Mouse (Mus musculus): ENCODE results near the gene Mrpl4.

Mrpl4 gene

GRCm38 (mm10) chr9:21017177-21017575 lies 14.6 kb downstream of the Mrpl4 start:
- no peak for DNase-seq (ENCODE audit: low read depth, low spot score)

GRCm38 (mm10) chr9:21018600-21018999 lies 16.1 kb downstream of the Mrpl4 start:
- DNase-seq (ENCODE audit: low read depth, low spot score) = no peak

DNA sequence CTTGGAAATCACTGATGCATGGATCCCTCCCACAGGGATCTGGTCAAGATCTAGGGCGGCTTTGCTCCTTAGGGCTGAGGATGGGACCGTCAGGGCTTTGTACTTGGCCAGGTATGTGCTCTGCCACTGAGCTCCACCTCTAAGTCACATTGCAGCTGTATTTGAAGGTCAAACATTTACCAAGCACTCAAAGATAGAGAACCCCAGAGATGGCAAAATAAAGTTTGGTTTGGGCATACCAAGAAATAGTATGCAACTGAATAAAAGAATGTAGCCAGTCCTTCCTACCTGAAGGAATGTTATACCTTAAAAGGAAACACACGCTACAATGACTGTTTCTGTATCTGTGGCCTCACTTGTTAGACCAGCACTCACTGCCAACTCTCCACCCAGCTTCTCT lies 18.8 kb downstream of the Mrpl4 start:
- DNase-seq (ENCODE audit: low read depth, low spot score) = no peak

GRCm38 (mm10) chr9:21022288-21022687 lies 19.8 kb downstream of the Mrpl4 start:
- DNase-seq (ENCODE audit: low read depth, low spot score) = no peak

DNA sequence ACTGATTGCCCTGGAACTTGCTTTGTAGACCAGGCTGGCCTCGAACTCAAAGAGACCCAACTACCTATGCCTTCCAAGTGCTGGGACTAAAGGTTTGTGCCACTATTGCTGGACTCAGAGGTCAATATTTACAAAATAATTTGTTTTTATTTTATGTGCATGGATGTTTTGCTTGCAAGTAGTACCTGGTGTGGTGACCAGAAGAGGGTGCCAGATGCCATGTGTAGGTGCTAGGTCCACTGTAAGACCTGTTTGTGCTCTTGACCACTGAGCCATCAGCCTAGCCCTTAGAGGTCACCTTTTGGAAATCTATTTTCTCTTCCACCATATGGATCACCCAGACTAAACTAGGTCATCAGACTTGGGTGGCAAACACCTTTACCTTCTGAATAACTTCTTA lies 20.2 kb downstream of the Mrpl4 start:
- no peak for DNase-seq (ENCODE audit: low read depth, low spot score)

DNA sequence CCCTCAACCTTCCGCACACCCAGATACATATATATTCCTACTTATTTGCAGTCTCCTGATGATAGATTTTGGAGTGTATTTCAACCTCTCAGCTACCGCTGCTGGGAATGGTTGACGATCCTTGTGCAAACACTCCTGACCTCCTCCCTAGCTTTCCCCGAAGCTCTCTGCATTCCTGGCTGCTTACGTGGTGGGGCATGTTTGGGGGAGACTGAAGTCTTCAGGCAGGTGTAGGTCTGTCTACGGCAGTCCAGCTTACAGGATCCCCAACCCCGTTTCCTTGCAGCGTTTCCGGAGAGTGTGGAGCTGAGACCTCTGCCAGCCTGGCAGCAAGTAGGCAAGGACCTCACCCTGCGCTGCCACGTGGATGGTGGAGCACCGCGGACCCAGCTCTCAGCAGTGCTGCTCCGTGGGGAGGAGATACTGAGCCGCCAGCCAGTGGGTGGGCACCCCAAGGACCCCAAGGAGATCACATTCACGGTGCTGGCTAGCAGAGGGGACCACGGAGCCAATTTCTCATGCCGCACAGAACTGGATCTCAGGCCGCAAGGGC lies 22.8 kb downstream of the Mrpl4 start:
- DNase-seq (ENCODE audit: low read depth, low spot score) = no peak

GRCm38 (mm10) chr9:21026849-21027248 lies 24.3 kb downstream of the Mrpl4 start:
- no peak for DNase-seq (ENCODE audit: low read depth, low spot score)

DNA sequence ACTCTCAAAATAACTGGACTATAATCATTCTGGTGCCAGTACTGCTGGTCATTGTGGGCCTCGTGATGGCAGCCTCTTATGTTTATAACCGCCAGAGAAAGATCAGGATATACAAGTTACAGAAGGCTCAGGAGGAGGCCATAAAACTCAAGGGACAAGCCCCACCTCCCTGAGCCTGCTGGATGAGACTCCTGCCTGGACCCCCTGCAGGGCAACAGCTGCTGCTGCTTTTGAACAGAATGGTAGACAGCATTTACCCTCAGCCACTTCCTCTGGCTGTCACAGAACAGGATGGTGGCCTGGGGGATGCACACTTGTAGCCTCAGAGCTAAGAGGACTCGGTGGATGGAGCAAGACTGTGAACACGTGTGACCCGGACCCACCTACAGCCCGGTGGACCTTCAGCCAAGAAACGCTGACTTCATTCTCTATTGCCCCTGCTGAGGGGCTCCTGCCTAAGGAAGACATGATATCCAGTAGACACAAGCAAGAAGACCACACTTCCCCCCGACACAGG lies 25.3 kb downstream of the Mrpl4 start:
- no peak for DNase-seq (ENCODE audit: low read depth, low spot score)

- no peak for DNase-seq (ENCODE audit: low read depth, low spot score)
Observed at GRCm38 (mm10) chr9:21028560-21029110, 26.1 kb downstream of the Mrpl4 start.

- DNase-seq (ENCODE audit: low read depth, low spot score) = peak; percentile 85
Observed at GRCm38 (mm10) chr9:21029291-21030054, 26.9 kb downstream of the Mrpl4 start, which contains the start of gene Icam4. Gene Icam4 (plus strand): TSS chr9:21029373.

- DNase-seq (ENCODE audit: low read depth, low spot score) = peak; percentile 43
Observed at GRCm38 (mm10) chr9:21030055-21030600, 27.6 kb downstream of the Mrpl4 start.

GRCm38 (mm10) chr9:21030781-21031250 lies 28.3 kb downstream of the Mrpl4 start:
- DNase-seq (ENCODE audit: low read depth, low spot score) = peak; percentile 97

DNA sequence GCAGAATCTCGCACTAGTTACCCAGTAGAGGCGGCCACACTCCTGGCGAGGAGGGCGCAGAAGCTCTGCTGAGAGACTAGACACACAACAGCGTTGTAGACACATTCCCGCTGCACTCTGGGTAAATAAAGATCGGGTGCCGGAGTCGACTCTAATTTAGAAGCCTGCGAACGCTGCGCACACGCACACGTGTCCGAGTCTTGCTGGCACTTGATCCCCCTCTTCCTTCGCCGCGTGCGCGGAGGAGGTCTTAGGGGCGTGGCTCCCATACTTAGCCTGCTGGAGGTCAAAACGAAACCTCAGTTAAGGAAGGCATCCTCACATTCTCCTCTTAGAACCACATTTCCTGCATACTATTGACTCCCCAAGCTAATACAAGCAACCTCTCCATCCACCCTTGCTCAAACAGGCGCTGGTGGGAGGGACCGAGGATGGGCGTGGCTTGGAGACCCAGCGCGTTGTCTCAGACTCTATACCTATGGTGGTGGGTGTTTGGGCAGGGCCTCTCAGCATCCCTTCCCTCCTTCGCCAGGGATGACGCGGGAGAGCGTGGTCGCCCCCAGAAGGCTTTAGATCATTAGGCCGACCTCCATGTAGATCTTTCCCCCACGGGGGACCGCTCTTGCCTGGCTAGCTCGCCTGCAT lies 28.8 kb downstream of the Mrpl4 start:
- DNase-seq (ENCODE audit: low read depth, low spot score) = peak; percentile 84

GRCm38 (mm10) chr9:21031896-21032351 lies 29.4 kb downstream of the Mrpl4 start, which contains the start of gene Icam5:
Gene Icam5 (plus strand): TSS chr9:21032073.
- DNase-seq (ENCODE audit: low read depth, low spot score) = peak; percentile 71

DNA sequence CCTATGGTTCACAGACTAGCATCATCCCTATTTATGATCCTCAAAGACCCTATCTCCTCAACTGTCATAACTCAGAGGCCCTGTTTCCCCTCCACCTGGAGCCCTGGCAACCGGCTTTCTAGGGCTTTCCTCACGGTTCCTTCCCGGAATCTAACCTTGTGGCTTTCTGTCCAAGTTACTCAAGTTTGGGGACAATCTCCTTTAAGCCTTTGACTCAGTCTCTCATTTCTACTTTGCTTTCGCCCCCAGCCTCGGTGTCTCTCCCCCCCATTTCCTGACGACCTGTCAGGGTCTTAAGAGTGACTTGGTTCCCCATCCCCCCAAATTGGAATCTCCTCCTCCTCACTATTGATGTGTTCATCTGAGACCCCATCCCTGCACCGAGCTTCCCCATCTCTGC lies 30.0 kb downstream of the Mrpl4 start:
- no peak for DNase-seq (ENCODE audit: low read depth, low spot score)

DNA sequence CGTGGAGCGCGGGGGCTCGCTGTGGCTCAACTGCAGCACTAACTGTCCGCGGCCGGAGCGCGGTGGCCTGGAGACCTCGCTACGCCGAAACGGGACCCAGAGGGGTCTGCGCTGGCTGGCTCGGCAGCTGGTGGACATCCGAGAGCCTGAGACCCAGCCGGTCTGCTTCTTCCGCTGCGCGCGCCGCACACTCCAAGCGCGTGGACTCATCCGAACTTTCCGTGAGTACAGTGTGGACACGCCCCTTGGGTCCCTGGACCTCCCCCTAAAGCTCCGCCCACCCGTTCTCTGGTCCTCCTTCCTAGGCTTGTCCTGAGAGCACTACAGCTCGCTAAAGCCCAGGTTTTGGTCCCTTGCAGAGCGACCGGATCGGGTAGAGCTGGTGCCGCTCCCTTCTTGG lies 30.6 kb downstream of the Mrpl4 start:
- peak; percentile 92 for DNase-seq (ENCODE audit: low read depth, low spot score)

DNA sequence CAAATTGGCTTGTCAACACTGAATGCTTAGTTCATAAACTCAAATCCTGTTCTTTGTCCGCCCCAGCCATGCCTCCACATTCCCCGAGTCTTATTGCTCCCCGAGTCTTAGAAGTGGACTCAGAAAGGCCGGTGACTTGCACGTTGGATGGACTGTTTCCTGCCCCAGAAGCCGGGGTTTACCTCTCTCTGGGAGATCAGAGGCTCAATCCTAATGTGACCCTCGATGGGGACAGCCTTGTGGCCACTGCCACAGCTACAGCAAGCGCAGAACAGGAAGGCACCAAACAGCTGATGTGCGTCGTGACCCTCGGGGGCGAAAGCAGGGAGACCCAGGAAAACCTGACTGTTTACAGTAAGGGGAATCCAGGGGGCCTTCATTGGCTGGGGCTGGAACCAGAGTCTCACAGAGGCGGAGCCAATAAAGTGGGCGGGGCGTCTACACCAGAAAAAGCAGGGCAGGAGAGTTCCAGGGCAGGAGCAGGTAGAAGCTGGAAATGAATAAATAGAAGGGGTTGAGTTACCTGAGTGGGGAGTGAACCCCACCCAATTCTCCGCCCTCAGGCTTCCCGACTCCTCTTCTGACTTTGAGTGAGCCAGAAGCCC lies 32.0 kb downstream of the Mrpl4 start:
- peak; percentile 49 for DNase-seq (ENCODE audit: low read depth, low spot score)

DNA sequence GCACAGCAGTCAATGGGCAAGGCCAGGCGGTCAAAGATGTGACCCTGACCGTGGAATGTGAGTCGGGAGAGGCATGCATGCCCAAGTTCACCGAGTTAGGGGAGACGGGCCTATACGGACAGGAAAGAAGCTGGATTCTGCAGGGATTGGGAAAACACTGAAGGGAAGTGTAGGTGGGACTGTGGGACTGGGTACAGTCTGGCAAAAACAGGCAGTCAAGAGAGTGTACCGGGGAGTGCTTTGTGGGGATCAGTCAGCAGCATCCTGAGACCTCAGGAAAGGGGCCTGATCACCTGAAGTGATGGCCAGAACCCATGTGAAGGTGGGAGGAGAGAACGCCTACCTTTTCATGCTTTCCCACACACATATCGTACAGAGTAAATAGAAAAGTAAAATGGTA lies 33.0 kb downstream of the Mrpl4 start:
- no peak for DNase-seq (ENCODE audit: low read depth, low spot score)

- no peak for DNase-seq (ENCODE audit: low read depth, low spot score)
Observed at GRCm38 (mm10) chr9:21036161-21036560, 33.6 kb downstream of the Mrpl4 start.

DNA sequence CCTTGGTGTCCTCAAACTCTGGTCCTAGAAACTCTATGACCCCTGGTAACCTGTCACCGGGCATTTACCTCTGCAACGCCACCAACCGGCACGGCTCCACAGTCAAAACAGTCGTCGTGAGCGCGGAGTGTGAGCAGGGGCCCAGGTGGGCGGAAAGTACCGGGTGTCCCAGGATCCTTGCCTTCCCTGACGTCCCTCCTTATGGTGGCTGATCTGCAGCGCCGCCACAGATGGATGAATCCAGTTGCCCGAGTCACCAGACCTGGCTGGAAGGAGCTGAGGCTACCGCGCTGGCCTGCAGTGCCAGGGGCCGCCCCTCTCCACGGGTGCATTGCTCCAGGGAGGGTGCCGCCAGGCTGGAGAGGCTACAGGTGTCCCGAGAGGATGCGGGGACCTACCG lies 34.1 kb downstream of the Mrpl4 start:
- no peak for DNase-seq (ENCODE audit: low read depth, low spot score)

- no peak for DNase-seq (ENCODE audit: low read depth, low spot score)
Observed at GRCm38 (mm10) chr9:21037481-21037891, 34.9 kb downstream of the Mrpl4 start.

All from CD4-positive, CD25-positive, alpha-beta regulatory T cell, adult 2 months (primary cell).